Mouse (Mus musculus): ENCODE results near the gene Padi3. TPM values are rescaled to one million over a fixed set of nuclear protein-coding genes. Genes with fewer than 3 reads are reported as not detected.

Padi3 gene
- polyA plus RNA-seq, 2 experiments, result 0.17 to 0.25 TPM

- H3K4me2 ChIP-seq (ENCODE audit: low read depth), result no peak overlapping the region
- TF ChIP-seq EP300 (IDR thresholded peaks at IDR 0.05; ENCODE audit: low read depth) (no peak), CTCF (IDR thresholded peaks at IDR 0.05; ENCODE audit: low read depth) (peak; percentile 60)
- ATAC-seq (ENCODE audit: insufficient read depth) (no peak), DNase-seq (ENCODE audit: low read depth in 3 of 3, low spot score in 3 of 3) (no peak)
- H3K4me3 ChIP-seq (ENCODE audit: insufficient read depth in 1 of 2, low read depth in 2 of 2, low read length in 2 of 2), result no peak overlapping the region
- H3K4me1 ChIP-seq (replicated peaks; ENCODE audit: control insufficient read depth in 2 of 2, insufficient read depth in 2 of 2, low read length in 1 of 2), result no peaks in the 10 kb centered on the region; a peak in 1 of 4 replicates
- H3K9me3 ChIP-seq (ENCODE audit: control insufficient read depth, low read length), result no peaks in the 10 kb centered on the region
- no peak overlapping the region for H3K9ac ChIP-seq (replicated peaks)
- no peak overlapping the region for H3K27ac ChIP-seq
- H3K27me3 ChIP-seq (ENCODE audit: control insufficient read depth, insufficient read depth, low read length), result no peaks in the 10 kb centered on the region
- 59% methylated on average over 9 of the region's 9 CpGs for WGBS (ENCODE audit: insufficient replicate concordance)
- no peaks in the 10 kb centered on the region for H3K36me3 ChIP-seq (replicated peaks; ENCODE audit: control insufficient read depth, insufficient read depth, low read depth)
These were observed 16.7 kb downstream of the Padi3 start for GRCm38 (mm10) chr4:140793795-140794194.

GRCm38 (mm10) chr4:140792584-140792983 lies 17.9 kb downstream of the Padi3 start:
- H3K27ac ChIP-seq, result no peak overlapping the region
- ATAC-seq (ENCODE audit: insufficient read depth) (no peak), DNase-seq (ENCODE audit: low read depth in 3 of 3, low spot score in 3 of 3) (no peak)
- 66% methylated on average over 7 of the region's 7 CpGs for WGBS (ENCODE audit: insufficient replicate concordance)
- no peak overlapping the region for H3K9ac ChIP-seq (replicated peaks)
- H3K27me3 ChIP-seq (ENCODE audit: control insufficient read depth, insufficient read depth, low read length), result no peaks in the 10 kb centered on the region
- no peaks in the 10 kb centered on the region for H3K9me3 ChIP-seq (ENCODE audit: control insufficient read depth, low read length)
- no peak for TF ChIP-seq EP300 (IDR thresholded peaks at IDR 0.05; ENCODE audit: low read depth)
- no peak for TF ChIP-seq CTCF (IDR thresholded peaks at IDR 0.05; ENCODE audit: low read depth)
- no peak overlapping the region for H3K4me3 ChIP-seq (ENCODE audit: insufficient read depth in 1 of 2, low read depth in 2 of 2, low read length in 2 of 2)
- no peak overlapping the region for H3K4me2 ChIP-seq (ENCODE audit: low read depth)
- H3K4me1 ChIP-seq (replicated peaks; ENCODE audit: control insufficient read depth in 2 of 2, insufficient read depth in 2 of 2, low read length in 1 of 2), result no peaks in the 10 kb centered on the region; a peak in 1 of 4 replicates
- no peaks in the 10 kb centered on the region for H3K36me3 ChIP-seq (replicated peaks; ENCODE audit: control insufficient read depth, insufficient read depth, low read depth)

GRCm38 (mm10) chr4:140791071-140791470 lies 19.4 kb downstream of the Padi3 start:
- DNase-seq (ENCODE audit: low read depth in 3 of 3, low spot score in 3 of 3) (no peak), ATAC-seq (ENCODE audit: insufficient read depth) (no peak)
- no peaks in the 10 kb centered on the region for H3K27me3 ChIP-seq (ENCODE audit: control insufficient read depth, insufficient read depth, low read length)
- 64% methylated on average over 16 of the region's 16 CpGs for WGBS (ENCODE audit: insufficient replicate concordance)
- no peaks in the 10 kb centered on the region for H3K36me3 ChIP-seq (replicated peaks; ENCODE audit: control insufficient read depth, insufficient read depth, low read depth)
- TF ChIP-seq EP300 (IDR thresholded peaks at IDR 0.05; ENCODE audit: low read depth), result no peak
- no peak for TF ChIP-seq CTCF (IDR thresholded peaks at IDR 0.05; ENCODE audit: low read depth)
- no peaks in the 10 kb centered on the region; a peak in 1 of 4 replicates for H3K4me1 ChIP-seq (replicated peaks; ENCODE audit: control insufficient read depth in 2 of 2, insufficient read depth in 2 of 2, low read length in 1 of 2)
- H3K4me2 ChIP-seq (ENCODE audit: low read depth), result no peak overlapping the region
- no peak overlapping the region for H3K27ac ChIP-seq
- H3K9ac ChIP-seq (replicated peaks), result no peak overlapping the region
- no peaks in the 10 kb centered on the region for H3K9me3 ChIP-seq (ENCODE audit: control insufficient read depth, low read length)
- no peak overlapping the region for H3K4me3 ChIP-seq (ENCODE audit: insufficient read depth in 1 of 2, low read depth in 2 of 2, low read length in 2 of 2)

- WGBS (ENCODE audit: insufficient replicate concordance), result 67% methylated on average over 4 of the region's 4 CpGs
- Histone ChIP-seq H3K9me3 (ENCODE audit: control insufficient read depth, low read length) (no peaks in the 10 kb centered on the region), H3K36me3 (replicated peaks; ENCODE audit: control insufficient read depth, insufficient read depth, low read depth) (no peaks in the 10 kb centered on the region), H3K27ac (no peak overlapping the region), H3K4me2 (ENCODE audit: low read depth) (no peak overlapping the region), H3K27me3 (ENCODE audit: control insufficient read depth, insufficient read depth, low read length) (no peaks in the 10 kb centered on the region), H3K9ac (replicated peaks) (no peak overlapping the region), H3K4me1 (replicated peaks; ENCODE audit: control insufficient read depth in 2 of 2, insufficient read depth in 2 of 2, low read length in 1 of 2) (no peaks in the 10 kb centered on the region; a peak in 1 of 4 replicates), H3K4me3 (ENCODE audit: insufficient read depth in 1 of 2, low read depth in 2 of 2, low read length in 2 of 2) (no peak overlapping the region)
- DNase-seq (ENCODE audit: low read depth in 3 of 3, low spot score in 3 of 3), result no peak
- TF ChIP-seq CTCF (IDR thresholded peaks at IDR 0.05; ENCODE audit: low read depth) (no peak), EP300 (IDR thresholded peaks at IDR 0.05; ENCODE audit: low read depth) (no peak)
- no peak for ATAC-seq (ENCODE audit: insufficient read depth)
These were observed 20.5 kb downstream of the Padi3 start for GRCm38 (mm10) chr4:140789983-140790382.

DNA sequence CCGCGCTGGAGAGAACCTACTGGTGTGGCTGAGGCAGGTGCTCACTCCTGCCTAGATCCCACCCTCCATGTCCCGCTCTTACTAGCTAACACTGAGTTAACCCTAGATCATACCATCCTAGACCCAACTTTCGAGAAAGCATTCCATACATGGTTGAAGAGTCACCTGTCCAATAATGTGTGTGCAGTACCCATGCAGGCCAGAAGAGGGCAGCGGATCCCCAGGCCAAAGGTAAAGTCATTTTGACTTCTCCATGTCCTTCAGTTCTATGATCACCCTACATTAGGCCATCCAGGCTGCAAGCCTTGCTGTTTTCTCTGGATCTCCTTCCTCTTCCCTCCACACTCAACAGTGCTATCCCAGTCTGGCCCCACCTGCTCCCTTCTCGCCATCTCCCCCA lies 21.5 kb downstream of the Padi3 start:
- Histone ChIP-seq H3K4me1 (replicated peaks; ENCODE audit: control insufficient read depth in 2 of 2, insufficient read depth in 2 of 2, low read length in 1 of 2) (no peaks in the 10 kb centered on the region; a peak in 1 of 4 replicates), H3K9ac (replicated peaks) (no peak overlapping the region), H3K4me2 (ENCODE audit: low read depth) (no peak overlapping the region), H3K4me3 (ENCODE audit: insufficient read depth in 1 of 2, low read depth in 2 of 2, low read length in 2 of 2) (no peak overlapping the region), H3K36me3 (replicated peaks; ENCODE audit: control insufficient read depth, insufficient read depth, low read depth) (no peaks in the 10 kb centered on the region), H3K9me3 (ENCODE audit: control insufficient read depth, low read length) (no peaks in the 10 kb centered on the region; the same call in 1 of the 2 replicates), H3K27ac (no peak overlapping the region), H3K27me3 (ENCODE audit: control insufficient read depth, insufficient read depth, low read length) (no peaks in the 10 kb centered on the region)
- peak in 1 of 3 experiments; percentile 33 for DNase-seq (ENCODE audit: low read depth in 3 of 3, low spot score in 3 of 3)
- no peak for ATAC-seq (ENCODE audit: insufficient read depth)
- 41% methylated on average over 6 of the region's 6 CpGs for WGBS (ENCODE audit: insufficient replicate concordance)
- TF ChIP-seq EP300 (IDR thresholded peaks at IDR 0.05; ENCODE audit: low read depth) (no peak), CTCF (IDR thresholded peaks at IDR 0.05; ENCODE audit: low read depth) (peak; percentile 97)
